Mouse (Mus musculus) embryonic fibroblast, embryonic 13.5 days (primary cell): ENCODE measurements around the gene Tmcc3.

Experiments used
- CTCF ChIP-seq: IDR thresholded peaks from 2 replicates; pipeline ENCODE4 v1.5.1; 2011; ENCODE audit warnings: mild to moderate bottlenecking, control low read depth, low read length, moderate library complexity, borderline replicate concordance; ENCODE audit not compliant: insufficient read depth
- POLR2A ChIP-seq: IDR thresholded peaks from 2 replicates; pipeline ENCODE4 v1.6.1; 2011; ENCODE audit warnings: low read depth, mild to moderate bottlenecking, control low read depth, low read length, moderate library complexity

DNA sequence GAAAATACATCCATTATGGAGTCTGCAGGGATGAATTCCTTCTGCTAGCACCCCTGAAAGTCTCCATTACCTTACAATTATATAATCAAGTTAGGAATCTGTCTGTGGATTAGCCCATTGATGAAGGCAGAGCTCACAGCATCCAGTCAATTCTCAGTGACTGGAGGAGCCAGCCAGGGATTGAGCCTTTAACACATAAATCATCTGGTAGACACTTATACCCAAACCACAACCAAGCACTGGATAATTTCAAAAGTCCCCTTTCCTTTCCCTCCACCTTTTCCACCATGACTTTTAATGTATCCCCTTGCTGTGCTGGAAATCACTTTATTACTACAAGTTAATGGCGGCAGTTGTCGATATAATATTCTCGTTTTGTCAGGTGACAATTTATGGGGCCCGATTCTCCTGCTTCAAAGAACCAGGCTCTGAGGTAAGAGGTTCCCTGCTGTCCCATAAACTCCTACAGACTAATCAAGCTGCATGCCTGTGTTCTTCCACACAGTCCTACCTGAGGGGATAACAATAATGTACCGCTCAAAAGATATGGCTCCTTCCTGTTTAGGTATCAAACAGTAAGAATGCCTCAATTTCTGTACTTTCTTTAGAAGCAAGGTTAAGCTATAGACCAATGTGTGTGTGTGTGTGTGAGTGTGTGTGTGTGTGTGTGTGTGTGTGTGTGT, 15.7 kb upstream of the Tmcc3 start:
- TF ChIP-seq POLR2A (no peak), CTCF (no peak)
